Mouse (Mus musculus): ENCODE results near the gene Itsn1. TPM values are rescaled to one million over a fixed set of nuclear protein-coding genes. Genes with fewer than 3 reads are reported as not detected.
A peak's percentile ranks its signal among the peaks of the same experiment; 100 is the strongest.

Gene Itsn1
- polyA plus RNA-seq, 1 experiment from 2014 or later: 7.8 TPM

DNA sequence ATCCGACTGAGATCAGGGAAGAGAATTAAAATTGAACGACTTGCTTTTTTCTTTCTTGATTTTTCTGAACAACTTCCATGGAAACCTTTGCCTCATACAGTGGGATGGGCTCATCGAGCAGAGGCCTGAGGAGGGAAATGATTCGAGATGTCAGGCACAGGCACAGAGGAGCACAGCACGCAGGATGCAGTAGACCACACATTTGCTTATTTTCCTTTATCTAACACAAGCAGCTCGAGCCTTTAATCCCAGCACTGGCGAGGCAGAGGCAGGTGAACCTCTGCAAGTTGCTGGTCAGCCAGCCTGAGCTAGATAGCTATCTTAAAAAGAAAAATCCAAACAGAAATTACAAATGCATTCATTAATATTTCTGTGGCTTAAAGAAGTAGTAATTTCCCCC is 39.3 kb upstream of the Itsn1 start:
- 50% methylated on average over 7 of the region's 7 CpGs for whole genome bisulfite sequencing
- TF ChIP-seq EP300 (optimal IDR thresholded peaks at IDR 0.05) (no peak), CTCF (IDR thresholded peaks at IDR 0.05; ENCODE audit: low read depth) (no peak)
- Histone ChIP-seq H3K4me3 (ENCODE audit: low read depth, low read length) (no peak overlapping the region), H3K27me3 (ENCODE audit: control insufficient read depth, insufficient read depth, low read length) (no peaks in the 10 kb centered on the region), H3K36me3 (ENCODE audit: control insufficient read depth, insufficient read depth, low read length) (no peaks in the 10 kb centered on the region), H3K4me2 (replicated peaks; ENCODE audit: low read depth) (no peak overlapping the region), H3K9me3 (ENCODE audit: control insufficient read depth, low read length) (no peaks in the 10 kb centered on the region), H3K9ac (ENCODE audit: low read length) (no peak overlapping the region), H3K4me1 (replicated peaks; ENCODE audit: control insufficient read depth, insufficient read depth) (no peaks in the 10 kb centered on the region), H3K27ac (replicated peaks) (no peak overlapping the region)
- DNase-seq (ENCODE audit: low spot score) (no peak), ATAC-seq (ENCODE audit: low FRiP score, low TSS enrichment) (no peak)

DNA sequence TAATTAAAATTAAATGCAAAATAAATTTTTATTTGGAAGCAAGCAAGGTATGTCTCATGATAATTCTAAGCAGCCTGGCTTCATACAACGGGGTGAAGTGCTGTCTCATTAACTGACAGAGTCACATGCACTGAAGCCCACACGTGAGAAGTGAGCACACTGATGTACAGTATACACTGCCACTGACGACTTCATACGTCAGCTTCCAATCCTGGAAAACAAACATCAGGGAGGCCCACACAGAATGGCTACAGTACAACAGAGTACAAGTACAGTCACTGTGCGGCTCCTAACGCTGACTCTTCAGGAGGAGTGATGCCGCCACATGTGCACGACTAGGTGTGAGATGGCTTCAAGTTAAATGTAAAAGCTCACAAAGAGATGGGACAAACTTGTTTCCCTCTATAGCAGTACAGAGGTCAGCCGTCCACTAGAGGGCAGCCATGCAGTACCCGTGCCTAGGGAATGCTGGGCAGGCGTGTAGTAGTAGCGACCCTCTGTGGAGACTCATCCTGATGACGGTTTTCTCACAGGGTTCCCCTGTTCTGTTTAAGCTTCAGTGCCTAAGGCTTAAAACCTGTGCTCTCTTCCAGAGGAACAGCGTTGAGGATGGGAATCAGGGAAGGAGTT is 34.5 kb upstream of the Itsn1 start:
- Histone ChIP-seq H3K27ac (replicated peaks) (no peak overlapping the region), H3K9ac (ENCODE audit: low read length) (no peak overlapping the region), H3K4me1 (replicated peaks; ENCODE audit: control insufficient read depth, insufficient read depth) (no peaks in the 10 kb centered on the region), H3K9me3 (ENCODE audit: control insufficient read depth, low read length) (no peaks in the 10 kb centered on the region), H3K4me3 (ENCODE audit: low read depth, low read length) (no peak overlapping the region), H3K27me3 (ENCODE audit: control insufficient read depth, insufficient read depth, low read length) (no peaks in the 10 kb centered on the region), H3K36me3 (ENCODE audit: control insufficient read depth, insufficient read depth, low read length) (peaks cover 4% of the 10 kb centered on the region; the same call in 1 of the 2 replicates), H3K4me2 (replicated peaks; ENCODE audit: low read depth) (no peak overlapping the region)
- WGBS: 23% methylated on average over 14 of the region's 14 CpGs
- ATAC-seq (ENCODE audit: low FRiP score, low TSS enrichment) (peak; percentile 90), DNase-seq (ENCODE audit: low spot score) (peak; percentile 81)
- TF ChIP-seq EP300 (optimal IDR thresholded peaks at IDR 0.05) (no peak), CTCF (IDR thresholded peaks at IDR 0.05; ENCODE audit: low read depth) (peak; percentile 97)

DNA sequence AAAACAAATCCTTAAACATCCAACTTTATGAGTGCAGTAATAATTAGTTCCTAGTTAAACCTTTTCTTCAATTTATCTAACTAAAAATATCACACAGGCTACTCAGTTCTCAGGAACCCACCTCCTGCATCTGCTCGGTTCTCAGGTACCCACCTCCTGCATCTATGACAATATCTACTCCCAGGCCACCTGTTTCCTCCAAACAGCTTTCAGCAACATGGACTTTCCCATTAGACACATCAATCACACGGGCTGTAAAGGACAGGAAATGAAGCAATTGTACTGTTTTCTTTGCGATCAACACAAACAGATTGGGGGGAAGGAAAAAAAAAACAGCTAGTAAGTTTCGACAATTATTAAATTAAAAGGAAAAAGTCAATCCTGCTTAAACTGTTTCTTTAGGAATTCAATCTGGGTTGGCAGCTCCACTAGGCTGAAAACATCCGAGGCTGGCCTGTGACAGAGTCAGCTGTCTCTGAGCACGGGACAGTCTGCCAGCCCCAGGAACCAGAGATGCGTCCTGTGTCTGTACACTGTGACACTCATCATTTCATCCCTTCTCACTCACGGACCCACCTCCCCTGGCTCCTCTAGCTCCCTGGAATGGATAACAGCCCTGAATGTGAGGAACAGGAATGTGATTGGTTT is 33.8 kb upstream of the Itsn1 start:
- DNase-seq (ENCODE audit: low spot score) (no peak), ATAC-seq (ENCODE audit: low FRiP score, low TSS enrichment) (no peak)
- 57% methylated on average over 8 of the region's 8 CpGs for WGBS
- Histone ChIP-seq H3K36me3 (ENCODE audit: control insufficient read depth, insufficient read depth, low read length) (peaks cover 4% of the 10 kb centered on the region; the same call in 1 of the 2 replicates), H3K4me1 (replicated peaks; ENCODE audit: control insufficient read depth, insufficient read depth) (no peaks in the 10 kb centered on the region), H3K4me2 (replicated peaks; ENCODE audit: low read depth) (no peak overlapping the region), H3K9me3 (ENCODE audit: control insufficient read depth, low read length) (no peaks in the 10 kb centered on the region), H3K27me3 (ENCODE audit: control insufficient read depth, insufficient read depth, low read length) (no peaks in the 10 kb centered on the region), H3K27ac (replicated peaks) (no peak overlapping the region), H3K9ac (ENCODE audit: low read length) (no peak overlapping the region), H3K4me3 (ENCODE audit: low read depth, low read length) (no peak overlapping the region)
- TF ChIP-seq EP300 (optimal IDR thresholded peaks at IDR 0.05) (no peak), CTCF (IDR thresholded peaks at IDR 0.05; ENCODE audit: low read depth) (no peak)

DNA sequence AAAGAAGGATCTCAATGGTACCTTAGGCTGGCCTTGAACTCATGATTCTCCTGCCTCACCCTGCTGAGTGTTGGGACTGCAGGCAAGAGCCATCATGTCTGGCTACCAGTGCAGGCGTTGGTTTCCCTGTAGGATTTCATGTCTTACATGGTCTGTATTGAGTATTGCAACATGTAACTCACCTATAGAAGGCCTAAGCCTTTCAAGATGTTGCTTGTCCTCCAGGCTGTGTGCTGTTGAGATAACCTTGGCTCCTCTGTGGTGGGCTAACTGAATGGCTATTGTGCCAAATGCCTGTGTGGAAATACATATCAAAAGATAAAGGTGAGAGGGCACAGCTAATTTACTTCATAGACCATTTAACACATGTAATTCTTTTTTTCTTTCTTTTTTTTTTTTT is 30.1 kb upstream of the Itsn1 start:
- Histone ChIP-seq H3K4me1 (replicated peaks; ENCODE audit: control insufficient read depth, insufficient read depth) (no peaks in the 10 kb centered on the region), H3K9me3 (ENCODE audit: control insufficient read depth, low read length) (no peaks in the 10 kb centered on the region), H3K4me3 (ENCODE audit: low read depth, low read length) (no peak overlapping the region), H3K27me3 (ENCODE audit: control insufficient read depth, insufficient read depth, low read length) (no peaks in the 10 kb centered on the region), H3K4me2 (replicated peaks; ENCODE audit: low read depth) (no peak overlapping the region), H3K9ac (ENCODE audit: low read length) (no peak overlapping the region), H3K36me3 (ENCODE audit: control insufficient read depth, insufficient read depth, low read length) (peaks cover 4% of the 10 kb centered on the region; the same call in 1 of the 2 replicates), H3K27ac (replicated peaks) (no peak overlapping the region)
- no peak for DNase-seq (ENCODE audit: low spot score)
- 94% methylated on average over 1 of the region's 1 CpGs for WGBS
- no peak for ATAC-seq (ENCODE audit: low FRiP score, low TSS enrichment)
- TF ChIP-seq CTCF (IDR thresholded peaks at IDR 0.05; ENCODE audit: low read depth) (no peak), EP300 (optimal IDR thresholded peaks at IDR 0.05) (no peak)

DNA sequence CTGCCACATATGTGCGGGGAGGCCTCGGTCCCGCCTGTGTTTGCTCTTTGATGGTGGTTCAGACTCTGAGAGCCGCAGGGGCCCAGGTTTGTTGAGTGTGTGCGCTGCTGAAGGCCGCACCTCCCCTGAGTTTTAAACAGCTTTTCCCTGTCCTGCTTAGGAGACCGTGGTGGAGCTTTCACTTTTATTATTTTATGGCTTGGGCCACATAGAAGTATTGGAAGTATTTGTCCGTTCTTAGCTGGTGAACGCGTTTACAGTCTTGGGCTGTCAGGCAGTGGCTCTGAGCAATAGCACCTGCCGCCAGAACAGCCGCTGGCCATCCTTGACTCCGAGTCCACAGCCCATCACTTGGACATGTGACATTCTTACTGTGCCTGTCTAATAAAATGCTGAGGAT is 27.2 kb upstream of the Itsn1 start:
- H3K4me1 ChIP-seq (replicated peaks; ENCODE audit: control insufficient read depth, insufficient read depth): no peaks in the 10 kb centered on the region
- WGBS: 36% methylated on average over 13 of the region's 13 CpGs
- no peak overlapping the region for H3K4me3 ChIP-seq (ENCODE audit: low read depth, low read length)
- no peak for DNase-seq (ENCODE audit: low spot score)
- no peak overlapping the region for H3K4me2 ChIP-seq (replicated peaks; ENCODE audit: low read depth)
- H3K36me3 ChIP-seq (ENCODE audit: control insufficient read depth, insufficient read depth, low read length): peaks cover 11% of the 10 kb centered on the region; the same call in 1 of the 2 replicates
- H3K27me3 ChIP-seq (ENCODE audit: control insufficient read depth, insufficient read depth, low read length): no peaks in the 10 kb centered on the region
- no peak overlapping the region for H3K9ac ChIP-seq (ENCODE audit: low read length)
- H3K9me3 ChIP-seq (ENCODE audit: control insufficient read depth, low read length): no peaks in the 10 kb centered on the region
- 0 out of 2 replicates have a peak overlapping the region, but pooled peaks have one; percentile 18 for H3K27ac ChIP-seq (replicated peaks)
- TF ChIP-seq CTCF (IDR thresholded peaks at IDR 0.05; ENCODE audit: low read depth) (no peak), EP300 (optimal IDR thresholded peaks at IDR 0.05) (no peak)
- 0 out of 2 replicates have a peak, but pooled peaks have one; percentile 22 for ATAC-seq (ENCODE audit: low FRiP score, low TSS enrichment)

DNA sequence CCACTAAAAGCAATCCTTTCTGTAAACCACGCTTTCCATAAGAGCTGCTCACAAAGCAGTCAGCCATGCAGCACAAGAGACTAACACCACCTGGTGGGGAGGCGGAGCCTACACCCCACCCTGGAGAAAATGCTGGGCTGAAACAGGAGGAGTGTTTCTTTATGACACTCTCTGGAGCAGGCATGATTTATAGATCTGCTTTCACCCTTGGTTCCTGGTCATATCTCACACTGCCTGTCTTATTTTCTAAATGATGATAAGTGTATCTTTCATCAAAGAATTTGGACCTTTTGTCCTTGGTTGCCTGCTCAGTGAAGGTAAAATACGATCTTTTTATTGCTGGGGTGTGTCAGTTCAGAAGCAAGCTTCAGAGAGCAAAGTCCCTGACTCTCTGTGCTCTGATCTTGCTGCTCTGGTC is 26.3 kb upstream of the Itsn1 start:
- DNase-seq (ENCODE audit: low spot score) (peak; percentile 60), ATAC-seq (ENCODE audit: low FRiP score, low TSS enrichment) (peak; percentile 82)
- H3K27me3 ChIP-seq (ENCODE audit: control insufficient read depth, insufficient read depth, low read length): no peaks in the 10 kb centered on the region
- H3K4me2 ChIP-seq (replicated peaks; ENCODE audit: low read depth): no peak overlapping the region
- no peak for TF ChIP-seq EP300 (optimal IDR thresholded peaks at IDR 0.05)
- TF ChIP-seq CTCF (IDR thresholded peaks at IDR 0.05; ENCODE audit: low read depth): peak; percentile 54
- H3K9me3 ChIP-seq (ENCODE audit: control insufficient read depth, low read length): no peaks in the 10 kb centered on the region
- H3K4me3 ChIP-seq (ENCODE audit: low read depth, low read length): no peak overlapping the region
- no peaks in the 10 kb centered on the region for H3K4me1 ChIP-seq (replicated peaks; ENCODE audit: control insufficient read depth, insufficient read depth)
- peaks cover 12% of the 10 kb centered on the region for H3K36me3 ChIP-seq (ENCODE audit: control insufficient read depth, insufficient read depth, low read length)
- H3K9ac ChIP-seq (ENCODE audit: low read length): no peak overlapping the region
- H3K27ac ChIP-seq (replicated peaks): no peak overlapping the region
- 39% methylated on average over 3 of the region's 3 CpGs for WGBS
